Mouse (Mus musculus) hindbrain, embryonic 11.5 days (tissue): ENCODE data around the gene Fyn. TPM values are rescaled to one million over a fixed set of nuclear protein-coding genes. Genes with fewer than 3 reads are reported as not detected.

ENCODE experiments used
- ATAC-seq: fragments of 200-750 bp; cut with Nextera tagmentation; 2 replicates; pipeline ENCODE4 v1.8.0; 2017; ENCODE audit warnings: mild to moderate bottlenecking, moderate TSS enrichment, moderate library complexity; ENCODE audit not compliant: low FRiP score
- DNase-seq: peaks from one replicate; pipeline ENCODE4 v3.0.0-alpha.2; 2015; ENCODE audit warnings: low spot score
- H3K27ac ChIP-seq: fragments of 300-500 bp; sonication (generic); 2 replicates; pipeline ENCODE4 v1.5.1; 2014; ENCODE audit warnings: mild to moderate bottlenecking, low read depth, low read length
- H3K27me3 ChIP-seq: fragments of 300-500 bp; sonication (generic); 2 replicates; pipeline ENCODE4 v1.6.1; 2014; ENCODE audit warnings: mild to moderate bottlenecking, low read length, moderate library complexity, mixed read lengths; ENCODE audit not compliant: control insufficient read depth, insufficient read depth
- H3K36me3 ChIP-seq: fragments of 300-500 bp; sonication (generic); 2 replicates; pipeline ENCODE4 v1.6.1; 2014; ENCODE audit warnings: mild to moderate bottlenecking, low read length, moderate library complexity, mixed read lengths; ENCODE audit not compliant: control insufficient read depth, insufficient read depth
- H3K4me1 ChIP-seq: fragments of 300-500 bp; sonication (generic); replicated peaks from 2 replicates; pipeline ENCODE4 v1.6.1; 2014; ENCODE audit warnings: low read length, mixed read lengths; ENCODE audit not compliant: control insufficient read depth, insufficient read depth
- H3K4me2 ChIP-seq: fragments of 300-500 bp; sonication (generic); replicated peaks from 2 replicates; pipeline ENCODE4 v1.6.1; 2014; ENCODE audit warnings: mild to moderate bottlenecking, low read depth, low read length
- H3K4me3 ChIP-seq: fragments of 300-500 bp; sonication (generic); 2 replicates; pipeline ENCODE4 v1.5.1; 2014; ENCODE audit warnings: low read depth, low read length
- H3K9ac ChIP-seq: fragments of 300-500 bp; sonication (generic); 2 replicates; pipeline ENCODE4 v1.6.1; 2014; ENCODE audit warnings: low read depth, low read length
- H3K9me3 ChIP-seq: fragments of 300-500 bp; sonication (generic); 2 replicates; pipeline ENCODE4 v1.6.1; 2016; ENCODE audit warnings: low read length; ENCODE audit not compliant: control insufficient read depth
- WGBS: fragments of 180-500 bp; shearing (Covaris S2); extraction: QIAGEN DNeasy Blood & Tissue Kit; methylation state at CpG from one replicate; pipeline ENCODE4 v1.1.7; 2014; 5-methylcytosine and 5-hydroxymethylcytosine counted together
- polyA plus RNA-seq: library from polyadenylated mRNA; unstranded; fragments of >200 nt; fragmentation: Nextera tagmentation; extraction: Ambion mirVana; gene quantifications from 2 replicates; pipeline ENCODE4 v1.2.1, GENCODE M21; 2014

Fyn gene
- polyA plus RNA-seq, 1 experiment from 2014 or later, result 51.1 TPM

GRCm38 (mm10) chr10:39471040-39471713 is 102.5 kb downstream of the Fyn start:
- DNase-seq (no peak), ATAC-seq (no peak)
- Histone ChIP-seq H3K4me2 (no peak overlapping the region), H3K4me1 (0 out of 2 replicates have a peak, but pooled peaks cover 2% of the 10 kb centered on the region), H3K9ac (no peak overlapping the region), H3K27me3 (no peaks in the 10 kb centered on the region), H3K9me3 (no peaks in the 10 kb centered on the region), H3K4me3 (no peak overlapping the region), H3K36me3 (no peaks in the 10 kb centered on the region), H3K27ac (no peak overlapping the region)
- WGBS, result 77% methylated on average over 7 of the region's 7 CpGs

DNA sequence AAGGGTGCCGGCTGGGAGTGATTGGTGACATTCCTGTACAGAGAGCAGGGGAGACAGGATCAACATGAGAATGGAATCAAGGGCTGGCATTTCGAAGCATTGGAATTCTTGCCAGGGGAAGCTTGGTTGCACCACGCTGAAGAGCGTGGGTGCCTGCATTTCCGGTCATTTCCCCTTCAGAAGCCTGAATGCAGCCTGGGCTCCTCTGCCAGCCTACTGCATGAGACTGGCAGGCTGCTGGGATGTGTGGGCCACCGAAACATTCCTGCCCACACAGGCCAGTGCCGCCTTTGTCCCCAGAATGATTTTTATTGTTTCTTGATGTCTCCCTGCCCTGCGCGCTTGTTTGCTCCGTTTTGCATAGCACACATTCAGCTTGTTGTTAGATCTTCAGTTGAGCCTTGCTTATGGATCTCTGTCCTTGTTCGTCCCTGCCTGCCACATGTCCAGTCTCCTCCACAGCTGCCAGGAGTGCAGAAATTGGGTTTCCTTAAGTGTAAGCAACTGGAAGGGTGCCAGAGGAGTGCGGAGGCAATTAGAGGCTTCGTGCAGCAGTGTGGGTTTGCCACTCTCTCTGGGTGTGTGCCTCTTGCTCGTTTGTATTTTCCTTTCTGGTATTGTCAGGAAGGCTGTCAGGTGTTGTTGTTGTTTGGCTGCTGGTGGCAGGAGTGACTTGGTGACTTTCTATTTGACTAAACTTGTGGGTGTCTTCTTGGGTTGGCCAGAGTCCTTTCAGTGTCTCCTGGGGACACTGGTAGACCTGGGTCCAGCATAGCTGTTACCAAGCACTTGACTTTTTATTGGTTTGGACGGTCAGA is 103.3 kb downstream of the Fyn start:
- 73% methylated on average over 15 of the region's 15 CpGs for WGBS
- Histone ChIP-seq H3K36me3 (no peaks in the 10 kb centered on the region), H3K4me2 (no peak overlapping the region), H3K27me3 (no peaks in the 10 kb centered on the region), H3K9me3 (no peaks in the 10 kb centered on the region), H3K4me1 (0 out of 2 replicates have a peak, but pooled peaks cover 2% of the 10 kb centered on the region), H3K9ac (no peak overlapping the region), H3K4me3 (no peak overlapping the region), H3K27ac (no peak overlapping the region)
- ATAC-seq, result no peak
- DNase-seq, result no peak

- WGBS, result 87% methylated on average over 7 of the region's 7 CpGs
- H3K4me3 ChIP-seq, result no peak overlapping the region
- ATAC-seq, result no peak
- H3K9me3 ChIP-seq, result no peaks in the 10 kb centered on the region
- H3K27ac ChIP-seq, result no peak overlapping the region
- H3K36me3 ChIP-seq, result no peaks in the 10 kb centered on the region
- H3K4me1 ChIP-seq, result 0 out of 2 replicates have a peak, but pooled peaks cover 2% of the 10 kb centered on the region
- DNase-seq, result no peak
- no peaks in the 10 kb centered on the region for H3K27me3 ChIP-seq
- H3K4me2 ChIP-seq, result no peak overlapping the region
- no peak overlapping the region for H3K9ac ChIP-seq
These were observed 104.3 kb downstream of the Fyn start for GRCm38 (mm10) chr10:39472923-39473322.

DNA sequence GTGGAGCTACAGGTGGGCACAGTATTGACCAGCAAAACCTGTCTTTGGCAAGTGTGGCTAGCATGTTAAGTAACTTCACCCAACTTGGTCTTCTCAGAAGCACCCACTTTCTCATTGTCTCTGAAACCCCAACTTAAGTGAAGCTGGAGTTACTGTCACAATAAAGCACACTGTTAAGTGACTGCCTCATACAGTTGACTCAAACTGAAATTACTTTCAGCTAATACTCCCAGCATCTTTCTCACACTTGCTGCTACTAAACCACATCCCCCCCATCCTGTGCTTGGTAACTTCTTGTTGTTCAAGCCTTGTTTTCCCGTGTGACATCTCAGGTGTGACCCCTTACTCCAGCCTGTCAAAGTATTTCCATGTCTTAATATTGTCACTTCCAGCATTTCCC is 110.7 kb downstream of the Fyn start:
- no peak for ATAC-seq
- no peak overlapping the region for H3K27ac ChIP-seq
- peaks cover 4% of the 10 kb centered on the region for H3K4me1 ChIP-seq
- 0 out of 2 replicates have a peak, but pooled peaks cover 2% of the 10 kb centered on the region for H3K36me3 ChIP-seq
- no peak overlapping the region for H3K9ac ChIP-seq
- no peak for DNase-seq
- no peak overlapping the region for H3K4me2 ChIP-seq
- no peaks in the 10 kb centered on the region for H3K27me3 ChIP-seq
- 97% methylated on average over 1 of the region's 1 CpGs for WGBS
- no peaks in the 10 kb centered on the region for H3K9me3 ChIP-seq
- H3K4me3 ChIP-seq, result no peak overlapping the region

GRCm38 (mm10) chr10:39484382-39484826 is 115.7 kb downstream of the Fyn start:
- no peaks in the 10 kb centered on the region for H3K27me3 ChIP-seq
- H3K4me2 ChIP-seq, result no peak overlapping the region
- no peak overlapping the region for H3K27ac ChIP-seq
- H3K9me3 ChIP-seq, result no peaks in the 10 kb centered on the region
- peak; percentile 21; the same call in 1 of the 2 replicates for ATAC-seq
- no peak for DNase-seq
- peaks cover 13% of the 10 kb centered on the region for H3K4me1 ChIP-seq
- WGBS, result 32% methylated on average over 8 of the region's 8 CpGs
- no peak overlapping the region for H3K9ac ChIP-seq
- H3K4me3 ChIP-seq, result no peak overlapping the region
- H3K36me3 ChIP-seq, result 0 out of 2 replicates have a peak, but pooled peaks cover 2% of the 10 kb centered on the region

- Histone ChIP-seq H3K4me3 (no peak overlapping the region), H3K36me3 (0 out of 2 replicates have a peak, but pooled peaks cover 2% of the 10 kb centered on the region), H3K9me3 (no peaks in the 10 kb centered on the region), H3K9ac (no peak overlapping the region), H3K27me3 (no peaks in the 10 kb centered on the region), H3K27ac (no peak overlapping the region; the same call in 1 of the 2 replicates), H3K4me2 (no peak overlapping the region), H3K4me1 (peaks cover 15% of the 10 kb centered on the region)
- WGBS, result 42% methylated on average over 6 of the region's 6 CpGs
- DNase-seq, result no peak
- ATAC-seq, result no peak; the same call in 1 of the 2 replicates
These were observed 116.2 kb downstream of the Fyn start for GRCm38 (mm10) chr10:39484892-39485291.

GRCm38 (mm10) chr10:39485939-39486338 is 117.3 kb downstream of the Fyn start:
- Histone ChIP-seq H3K4me3 (no peak overlapping the region), H3K27me3 (no peaks in the 10 kb centered on the region), H3K9me3 (no peaks in the 10 kb centered on the region), H3K27ac (no peak overlapping the region), H3K4me2 (no peak overlapping the region), H3K4me1 (peaks cover 16% of the 10 kb centered on the region), H3K9ac (no peak overlapping the region), H3K36me3 (0 out of 2 replicates have a peak, but pooled peaks cover 2% of the 10 kb centered on the region)
- no peak for DNase-seq
- 90% methylated on average over 4 of the region's 4 CpGs for WGBS
- no peak for ATAC-seq

GRCm38 (mm10) chr10:39486501-39487450 is 118.1 kb downstream of the Fyn start:
- H3K27ac ChIP-seq, result no peak overlapping the region
- DNase-seq (no peak), ATAC-seq (no peak; the same call in 1 of the 2 replicates)
- WGBS, result 55% methylated on average over 11 of the region's 11 CpGs
- no peaks in the 10 kb centered on the region for H3K9me3 ChIP-seq
- 0 out of 2 replicates have a peak, but pooled peaks cover 2% of the 10 kb centered on the region for H3K36me3 ChIP-seq
- no peak overlapping the region for H3K4me3 ChIP-seq
- peaks cover 16% of the 10 kb centered on the region for H3K4me1 ChIP-seq
- H3K4me2 ChIP-seq, result no peak overlapping the region
- no peaks in the 10 kb centered on the region for H3K27me3 ChIP-seq
- no peak overlapping the region for H3K9ac ChIP-seq
